ENCODE assay signal across 27 mouse cellular contexts in the genomic region with DNA sequence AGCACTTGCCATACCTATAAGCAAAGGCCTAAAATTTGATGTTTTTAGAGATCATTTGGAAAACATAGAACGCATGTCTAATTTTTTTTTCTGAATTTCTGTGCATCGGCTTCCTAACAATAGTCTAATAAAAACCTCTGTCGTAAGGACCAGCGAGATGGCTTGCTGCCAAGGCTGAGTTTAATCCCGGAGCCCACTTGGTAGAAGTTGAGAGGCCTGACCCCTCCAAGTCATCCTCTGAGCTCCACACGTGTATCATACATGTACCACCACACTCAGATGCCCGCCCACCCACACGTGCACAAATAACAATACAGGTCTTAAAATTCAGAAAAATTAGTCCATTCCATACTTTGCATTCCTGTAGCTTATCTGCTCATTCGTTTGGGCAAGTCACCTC. TPM values are rescaled to one million over a fixed set of nuclear protein-coding genes. Genes with fewer than 3 reads are reported as not detected.
DNase-seq lines count a peak whose midpoint lies in the region; ATAC-seq and TF ChIP-seq lines count a peak whose summit lies in the region.
"Had no signal": no experiment of that assay in that cellular context is flagged by ENCODE, and none has a peak within 500 bp of the region (broad histone marks: within the 10 kb centered on the region; RNA-seq: fewer than 3 reads in every experiment).

No protein-coding gene starts in this region.

- peak overlapping the region; percentile 88 for H3K27ac ChIP-seq in gastrocnemius, adult 2 months
- H3K27ac ChIP-seq in heart, embryonic 13.5 days (replicated peaks): peak overlapping the region; percentile 62
- no peak overlapping the region for H3K27ac ChIP-seq in heart, embryonic 11.5 days (ENCODE audit: low read depth, low read length)
- peak overlapping the region; percentile 66 for H3K27ac ChIP-seq in heart, postnatal 0 days (ENCODE audit: low read depth)
- H3K27ac ChIP-seq in heart, embryonic 12.5 days (ENCODE audit: poor library complexity, severe bottlenecking): no peak overlapping the region
- H3K27ac ChIP-seq in brown adipose tissue, adult 24 weeks (replicated peaks; ENCODE audit: low read depth, low read length): peak overlapping the region; percentile 69
- no peak overlapping the region for H3K27ac ChIP-seq in intestine, embryonic 16.5 days (ENCODE audit: low read length)
- H3K27ac ChIP-seq: embryonic facial prominence, embryonic 12.5 days; forebrain, embryonic 12.5 days; forebrain, embryonic 15.5 days; hindbrain, embryonic 14.5 days; hindbrain, postnatal 0 days; kidney, embryonic 15.5 days had no signal

- TF ChIP-seq EP300 in heart, postnatal 0 days (IDR thresholded peaks at IDR 0.05; ENCODE audit: low read depth): no peak

- DNase-seq in gastrocnemius, adult 2 months: no peak
- DNase-seq in gastrocnemius, postnatal 14 days: no peak
- DNase-seq in heart, postnatal 0 days (ENCODE audit: low spot score): peak; percentile 48
- DNase-seq: adrenal gland, adult 8-10 months; adrenal gland, postnatal 25 days; cerebellum, adult 18-20 months; cerebellum, adult 9-11 months; cerebellum, postnatal 25 days; gastrocnemius, postnatal 10 days; kidney, adult 8-10 months had no signal

- H3K4me2 ChIP-seq in heart, embryonic 13.5 days: no peak overlapping the region
- H3K4me2 ChIP-seq in heart, embryonic 11.5 days: no peak overlapping the region
- no peak overlapping the region for H3K4me2 ChIP-seq in heart, postnatal 0 days (ENCODE audit: low read depth, low read length)
- H3K4me2 ChIP-seq in heart, embryonic 12.5 days: no peak overlapping the region
- no peak overlapping the region for H3K4me2 ChIP-seq in intestine, embryonic 16.5 days (ENCODE audit: low read depth, low read length)
- H3K4me2 ChIP-seq: embryonic facial prominence, embryonic 12.5 days; embryonic facial prominence, embryonic 15.5 days; forebrain, embryonic 12.5 days; forebrain, embryonic 15.5 days; hindbrain, embryonic 14.5 days; kidney, embryonic 15.5 days had no signal

- H3K36me3 ChIP-seq in heart, embryonic 13.5 days: peaks cover 68% of the 10 kb centered on the region
- peaks cover 17% of the 10 kb centered on the region for H3K36me3 ChIP-seq in heart, embryonic 11.5 days (ENCODE audit: control insufficient read depth, insufficient read depth, low read length)
- H3K36me3 ChIP-seq in heart, postnatal 0 days (replicated peaks; ENCODE audit: control insufficient read depth, insufficient read depth, low read length): peaks cover 49% of the 10 kb centered on the region
- peaks cover 48% of the 10 kb centered on the region for H3K36me3 ChIP-seq in heart, embryonic 12.5 days
- H3K36me3 ChIP-seq in intestine, embryonic 16.5 days (ENCODE audit: control insufficient read depth, insufficient read depth, low read length): no peaks in the 10 kb centered on the region; the same call in 1 of the 2 replicates

- H3K9ac ChIP-seq in heart, embryonic 13.5 days: no peak overlapping the region
- no peak overlapping the region for H3K9ac ChIP-seq in heart, embryonic 11.5 days (ENCODE audit: low read depth, low read length)
- H3K9ac ChIP-seq in heart, postnatal 0 days (replicated peaks; ENCODE audit: low read depth, low read length): no peak overlapping the region
- H3K9ac ChIP-seq in heart, embryonic 12.5 days: no peak overlapping the region
- H3K9ac ChIP-seq in intestine, embryonic 16.5 days (ENCODE audit: low read depth, low read length): no peak overlapping the region
- H3K9ac ChIP-seq: embryonic facial prominence, embryonic 12.5 days; embryonic facial prominence, embryonic 15.5 days; forebrain, embryonic 12.5 days; forebrain, embryonic 15.5 days; hindbrain, embryonic 14.5 days; kidney, embryonic 15.5 days had no signal

- peaks cover 48% of the 10 kb centered on the region for H3K4me1 ChIP-seq in heart, embryonic 13.5 days
- peaks cover 5% of the 10 kb centered on the region; the same call in 1 of the 2 replicates for H3K4me1 ChIP-seq in heart, embryonic 11.5 days (ENCODE audit: control insufficient read depth, insufficient read depth, low read length)
- peaks cover 44% of the 10 kb centered on the region for H3K4me1 ChIP-seq in heart, postnatal 0 days (ENCODE audit: control insufficient read depth, insufficient read depth)
- peaks cover 28% of the 10 kb centered on the region for H3K4me1 ChIP-seq in heart, embryonic 12.5 days (replicated peaks)
- peaks cover 35% of the 10 kb centered on the region for H3K4me1 ChIP-seq in brown adipose tissue, adult 24 weeks (ENCODE audit: control insufficient read depth, insufficient read depth, insufficient read length, low read length)
- no peaks in the 10 kb centered on the region for H3K4me1 ChIP-seq in intestine, embryonic 16.5 days (ENCODE audit: control insufficient read depth, insufficient read depth, low read length)
- H3K4me1 ChIP-seq: forebrain, embryonic 12.5 days; forebrain, embryonic 15.5 days had no signal

- H3K27me3 ChIP-seq in heart, embryonic 13.5 days (replicated peaks): no peaks in the 10 kb centered on the region
- no peaks in the 10 kb centered on the region for H3K27me3 ChIP-seq in heart, embryonic 11.5 days (ENCODE audit: control insufficient read depth, insufficient read depth, low read length)
- H3K27me3 ChIP-seq in heart, postnatal 0 days (ENCODE audit: control insufficient read depth, insufficient read depth, low read length): no peaks in the 10 kb centered on the region
- H3K27me3 ChIP-seq in heart, embryonic 12.5 days (replicated peaks): no peaks in the 10 kb centered on the region
- H3K27me3 ChIP-seq in intestine, embryonic 16.5 days (replicated peaks; ENCODE audit: control insufficient read depth, insufficient read depth, low read length): no peaks in the 10 kb centered on the region
- H3K27me3 ChIP-seq: embryonic facial prominence, embryonic 12.5 days; embryonic facial prominence, embryonic 15.5 days; forebrain, embryonic 12.5 days; forebrain, embryonic 15.5 days; kidney, embryonic 15.5 days had no signal

- intact Hi-C loops in gastrocnemius, adult 2 months (cut with DNase I): loop anchor here (5.0 kb wide), 1 partner anchor 73 kb away; no protein-coding TSS in a partner anchor
- intact Hi-C loops in gastrocnemius, postnatal 14 days (cut with DNase I; ENCODE audit: low total_unique reads): no loop called here

- no peak for TF ChIP-seq CTCF in gastrocnemius, adult 2 months (IDR thresholded peaks at IDR 0.05)
- no peak for TF ChIP-seq CTCF in heart, postnatal 0 days (IDR thresholded peaks at IDR 0.05; ENCODE audit: low read depth)

- no peak overlapping the region for H3K4me3 ChIP-seq in gastrocnemius, adult 2 months
- H3K4me3 ChIP-seq in heart, embryonic 13.5 days: no peak overlapping the region
- no peak overlapping the region for H3K4me3 ChIP-seq in heart, embryonic 11.5 days (ENCODE audit: low read depth, low read length)
- no peak overlapping the region for H3K4me3 ChIP-seq in heart, postnatal 0 days (ENCODE audit: low read depth, low read length)
- H3K4me3 ChIP-seq in heart, embryonic 12.5 days: no peak overlapping the region
- no peak overlapping the region for H3K4me3 ChIP-seq in brown adipose tissue, adult 24 weeks (ENCODE audit: insufficient read depth, low read depth, low read length)
- no peak overlapping the region for H3K4me3 ChIP-seq in intestine, embryonic 16.5 days (ENCODE audit: low read length)
- H3K4me3 ChIP-seq: embryonic facial prominence, embryonic 12.5 days; embryonic facial prominence, embryonic 15.5 days; erythroblast, embryonic 14.5 days; forebrain, embryonic 12.5 days; forebrain, embryonic 15.5 days; kidney, embryonic 15.5 days had no signal

- no peak for ATAC-seq in heart, embryonic 13.5 days (ENCODE audit: extremely low read depth, insufficient number of reproducible peaks, low FRiP score, low TSS enrichment)
- ATAC-seq in heart, embryonic 11.5 days (replicated peaks; ENCODE audit: insufficient number of reproducible peaks, low FRiP score, low TSS enrichment): no peak
- ATAC-seq in heart, postnatal 0 days (ENCODE audit: insufficient read depth, low read depth): no peak
- no peak for ATAC-seq in heart, embryonic 12.5 days (ENCODE audit: insufficient number of reproducible peaks, low FRiP score)
- no peak for ATAC-seq in intestine, embryonic 16.5 days
- ATAC-seq: activated CD4-positive, CD25-positive, alpha-beta regulatory T cell, adult 4 months; forebrain, embryonic 15.5 days; hindbrain, postnatal 0 days; inflammation-experienced regulatory T-cells, adult 6 months; intestine, postnatal 0 days had no signal

- WGBS in heart, embryonic 13.5 days: 58% methylated on average over 9 of the region's 9 CpGs
- WGBS in heart, embryonic 11.5 days (ENCODE audit: insufficient replicate concordance): 80% methylated on average over 9 of the region's 9 CpGs
- WGBS in heart, postnatal 0 days: 39% methylated on average over 9 of the region's 9 CpGs
- WGBS in heart, embryonic 12.5 days: 74% methylated on average over 9 of the region's 9 CpGs
- 81% methylated on average over 9 of the region's 9 CpGs for WGBS in intestine, embryonic 16.5 days

- H3K9me3 ChIP-seq in heart, embryonic 13.5 days: no peaks in the 10 kb centered on the region
- no peaks in the 10 kb centered on the region for H3K9me3 ChIP-seq in heart, embryonic 11.5 days (replicated peaks; ENCODE audit: control insufficient read depth, low read length)
- no peaks in the 10 kb centered on the region for H3K9me3 ChIP-seq in heart, postnatal 0 days (replicated peaks; ENCODE audit: control insufficient read depth, low read length)
- H3K9me3 ChIP-seq in heart, embryonic 12.5 days (replicated peaks): no peaks in the 10 kb centered on the region
- H3K9me3 ChIP-seq in intestine, embryonic 16.5 days (ENCODE audit: control insufficient read depth, low read length): no peaks in the 10 kb centered on the region
- H3K9me3 ChIP-seq: embryonic facial prominence, embryonic 12.5 days; embryonic facial prominence, embryonic 15.5 days; forebrain, embryonic 12.5 days; forebrain, embryonic 15.5 days; kidney, embryonic 15.5 days had no signal

RNA-seq across cellular contexts. Expression of a gene that starts 22.1 kb away (rescaled TPM):
- total RNA-seq in gastrocnemius, adult 2 months (2021): 100 to 1,000 TPM; 165 to 257 TPM
- total RNA-seq in gastrocnemius, postnatal 14 days (2021): 10 to 100 TPM; 79.2 to 80.8 TPM
- polyA plus RNA-seq in heart, embryonic 13.5 days (2015; fragmentation: Nextera tagmentation; extraction: Ambion mirVana): 28.8 and 30.1 TPM in 2 replicates
- 35.3 and 38.9 TPM in 2 replicates for polyA plus RNA-seq in heart, embryonic 11.5 days (2014; fragmentation: Nextera tagmentation; extraction: Ambion mirVana)
- total RNA-seq in heart, postnatal 0 days (2014; rRNA removed; ENCODE audit: low replicate concordance): 45.8 and 46.2 TPM in 2 replicates
- 30.1 and 31.1 TPM in 2 replicates for polyA plus RNA-seq in heart, postnatal 0 days (2015; fragmentation: Nextera tagmentation; extraction: Ambion mirVana)
- polyA plus RNA-seq in heart, embryonic 12.5 days (2016; fragmentation: Nextera tagmentation; extraction: Ambion mirVana): 30.1 and 32.0 TPM in 2 replicates
- polyA plus RNA-seq in brown adipose tissue, adult 24 weeks (2012; ENCODE audit: insufficient read depth, insufficient read length, missing spikeins): 1.7 and 5.1 TPM in 2 replicates
- not detected in 2 replicates for polyA plus RNA-seq in intestine, embryonic 16.5 days (2015; fragmentation: Nextera tagmentation; extraction: Ambion mirVana)
- total RNA-seq: common myeloid progenitor, adult 5-6 weeks had no signal
- polyA plus RNA-seq: activated CD4-positive, CD25-positive, alpha-beta regulatory T cell, adult 4 months; erythroblast, embryonic 14.5 days; inflammation-experienced regulatory T-cells, adult 6 months had no signal

RNA-seq across cellular contexts. Expression of a gene that starts 49.4 kb away (rescaled TPM):
- 10 to 100 TPM in 1 of 2 experiments, 1 to 10 TPM in 1; 9.5 to 10.8 TPM for total RNA-seq in gastrocnemius, adult 2 months (2021)
- 1 to 10 TPM; 5.7 to 6.3 TPM for total RNA-seq in gastrocnemius, postnatal 14 days (2021)
- polyA plus RNA-seq in heart, embryonic 13.5 days (2015; fragmentation: Nextera tagmentation; extraction: Ambion mirVana): 2.6 and 3.3 TPM in 2 replicates
- 3.0 and 3.4 TPM in 2 replicates for polyA plus RNA-seq in heart, embryonic 11.5 days (2014; fragmentation: Nextera tagmentation; extraction: Ambion mirVana)
- 6.4 and 9.9 TPM in 2 replicates for total RNA-seq in heart, postnatal 0 days (2014; rRNA removed; ENCODE audit: low replicate concordance)
- polyA plus RNA-seq in heart, postnatal 0 days (2015; fragmentation: Nextera tagmentation; extraction: Ambion mirVana): 2.6 and 2.7 TPM in 2 replicates
- 3.7 and 4.8 TPM in 2 replicates for polyA plus RNA-seq in heart, embryonic 12.5 days (2016; fragmentation: Nextera tagmentation; extraction: Ambion mirVana)
- polyA plus RNA-seq in brown adipose tissue, adult 24 weeks (2012; ENCODE audit: insufficient read depth, insufficient read length, missing spikeins): 1.2 and 1.6 TPM in 2 replicates
- polyA plus RNA-seq in intestine, embryonic 16.5 days (2015; fragmentation: Nextera tagmentation; extraction: Ambion mirVana): 1.6 and 1.7 TPM in 2 replicates

RNA-seq across cellular contexts. Expression of a gene that starts 53.3 kb away (rescaled TPM):
- total RNA-seq in gastrocnemius, adult 2 months (2021): 10 to 100 TPM; 25.9 to 33.3 TPM
- total RNA-seq in gastrocnemius, postnatal 14 days (2021): 10 to 100 TPM; 23.0 to 25.9 TPM
- polyA plus RNA-seq in heart, embryonic 13.5 days (2015; fragmentation: Nextera tagmentation; extraction: Ambion mirVana): 7.8 and 7.9 TPM in 2 replicates
- 13.3 and 15.1 TPM in 2 replicates for polyA plus RNA-seq in heart, embryonic 11.5 days (2014; fragmentation: Nextera tagmentation; extraction: Ambion mirVana)
- 57.7 and 63.4 TPM in 2 replicates for total RNA-seq in heart, postnatal 0 days (2014; rRNA removed; ENCODE audit: low replicate concordance)
- 5.5 and 6.2 TPM in 2 replicates for polyA plus RNA-seq in heart, postnatal 0 days (2015; fragmentation: Nextera tagmentation; extraction: Ambion mirVana)
- polyA plus RNA-seq in heart, embryonic 12.5 days (2016; fragmentation: Nextera tagmentation; extraction: Ambion mirVana): 9.3 and 10.2 TPM in 2 replicates
- polyA plus RNA-seq in brown adipose tissue, adult 24 weeks (2012; ENCODE audit: insufficient read depth, insufficient read length, missing spikeins): 13.6 and 15.6 TPM in 2 replicates
- polyA plus RNA-seq in intestine, embryonic 16.5 days (2015; fragmentation: Nextera tagmentation; extraction: Ambion mirVana): 12.2 and 12.8 TPM in 2 replicates

Comparison
In these comparisons a context has a peak if more than half of its experiments do, and no peak if none do; other contexts are left out.
1. H3K27ac ChIP-seq: peak in gastrocnemius, adult 2 months (single experiment), heart, embryonic 13.5 days (single experiment), heart, postnatal 0 days (single experiment) and brown adipose tissue, adult 24 weeks (single experiment); none in heart, embryonic 11.5 days (single experiment), heart, embryonic 12.5 days (single experiment) and intestine, embryonic 16.5 days (single experiment).